Mouse (Mus musculus) liver, postnatal 0 days (tissue): ENCODE results near the gene Muc4. TPM values are rescaled to one million over a fixed set of nuclear protein-coding genes. Genes with fewer than 3 reads are reported as not detected.

ENCODE experiments used
- ATAC-seq: fragments of 200-750 bp; cut with Nextera tagmentation; 2 replicates; pipeline ENCODE4 v1.8.0; 2017; ENCODE audit warnings: mild to moderate bottlenecking, moderate library complexity
- DNase-seq: peaks from one replicate; pipeline ENCODE4 v3.0.0-alpha.2; 2016
- H3K27ac ChIP-seq: fragments of 300-500 bp; sonication (generic); 2 replicates; pipeline ENCODE4 v1.5.1; 2014; ENCODE audit warnings: antibody characterized with exemption, moderate library complexity, mild to moderate bottlenecking, low read depth
- H3K27me3 ChIP-seq: fragments of 300-500 bp; sonication (generic); 2 replicates; pipeline ENCODE4 v1.6.1; 2014; ENCODE audit warnings: low read length, control low read depth, mixed read lengths; ENCODE audit not compliant: insufficient read depth
- H3K36me3 ChIP-seq: fragments of 300-500 bp; sonication (generic); replicated peaks from 2 replicates; pipeline ENCODE4 v1.6.1; 2014; ENCODE audit warnings: mild to moderate bottlenecking, control low read depth, low read length, moderate library complexity, mixed read lengths; ENCODE audit not compliant: insufficient read depth
- H3K4me1 ChIP-seq: fragments of 300-500 bp; sonication (generic); 2 replicates; pipeline ENCODE4 v1.6.1; 2014; ENCODE audit warnings: antibody characterized with exemption, mild to moderate bottlenecking, control low read depth; ENCODE audit not compliant: insufficient read depth
- H3K4me2 ChIP-seq: fragments of 300-500 bp; sonication (generic); 2 replicates; pipeline ENCODE4 v1.6.1; 2014; ENCODE audit warnings: low read depth, mild to moderate bottlenecking, low read length, moderate library complexity, mixed read lengths
- H3K4me3 ChIP-seq: fragments of 300-500 bp; sonication (generic); 2 replicates; pipeline ENCODE4 v1.5.1; 2014; ENCODE audit warnings: low read depth, low read length
- H3K9ac ChIP-seq: fragments of 300-500 bp; sonication (generic); replicated peaks from 2 replicates; pipeline ENCODE4 v1.6.1; 2014; ENCODE audit warnings: mild to moderate bottlenecking, moderate library complexity
- H3K9me3 ChIP-seq: fragments of 300-500 bp; sonication (generic); 2 replicates; pipeline ENCODE4 v1.6.1; 2016; ENCODE audit warnings: mild to moderate bottlenecking, control low read depth, low read length, mixed read lengths
- CTCF ChIP-seq: sonication (generic); IDR thresholded peaks from 2 replicates; pipeline ENCODE4 v1.5.1; 2016; ENCODE audit warnings: antibody characterized with exemption, low read depth
- EP300 ChIP-seq: IDR thresholded peaks from 2 replicates; pipeline ENCODE4 v1.6.1; 2016; ENCODE audit warnings: antibody characterized with exemption, low read depth, mild to moderate bottlenecking
- WGBS: fragments of 180-500 bp; shearing (Covaris S2); extraction: QIAGEN DNeasy Blood & Tissue Kit; methylation state at CpG from one replicate; pipeline ENCODE4 v1.1.7; 2014; ENCODE audit not compliant: insufficient replicate concordance; 5-methylcytosine and 5-hydroxymethylcytosine counted together
- polyA plus RNA-seq: library from polyadenylated mRNA; unstranded; fragments of >200 nt; fragmentation: Nextera tagmentation; extraction: Ambion mirVana; gene quantifications from 2 replicates; pipeline ENCODE4 v1.2.1, GENCODE M21; 2015

Gene Muc4
- polyA plus RNA-seq, 1 experiment from 2014 or later = 0.49 TPM

DNA sequence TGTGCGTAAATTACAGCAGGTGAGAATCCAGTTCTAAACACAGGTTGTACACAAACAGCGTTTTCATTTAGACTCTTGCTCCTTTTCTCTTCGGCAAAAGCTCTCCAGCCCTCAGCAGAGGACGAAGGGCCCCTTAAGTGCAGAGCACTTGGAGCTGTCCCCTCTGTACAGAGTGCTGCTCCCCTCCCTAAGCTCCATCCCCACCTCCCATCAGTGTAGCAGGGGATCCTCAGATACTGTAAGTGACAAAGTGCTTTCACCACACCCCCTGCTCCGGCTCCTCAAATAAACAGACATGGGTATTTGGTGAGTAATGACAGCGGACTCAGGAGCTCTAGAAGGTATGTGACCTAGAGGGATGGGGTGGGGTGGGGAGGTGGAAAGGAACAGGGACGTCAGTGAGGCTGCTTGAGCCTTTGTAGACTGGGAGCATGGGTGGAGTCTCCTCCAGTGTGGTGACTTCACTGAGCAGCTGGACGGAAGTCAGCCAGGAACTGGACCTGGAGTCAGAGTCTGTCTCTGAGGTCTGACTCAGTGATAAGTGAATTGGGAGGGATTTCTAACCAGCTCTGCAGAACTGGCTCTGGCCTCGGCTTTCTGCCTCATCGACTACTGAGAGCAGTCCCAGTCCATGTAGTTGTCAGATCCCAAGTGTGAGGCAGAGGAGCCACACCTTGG, 86.2 kb downstream of the Muc4 start:
- H3K36me3 ChIP-seq = peaks cover 22% of the 10 kb centered on the region
- ATAC-seq (no peak), DNase-seq (no peak)
- 68% methylated on average over 10 of the region's 10 CpGs for WGBS
- H3K4me3 ChIP-seq = no peak overlapping the region
- H3K4me1 ChIP-seq = 0 out of 2 replicates have a peak, but pooled peaks cover 3% of the 10 kb centered on the region
- H3K9me3 ChIP-seq = no peaks in the 10 kb centered on the region
- no peak overlapping the region for H3K9ac ChIP-seq
- no peaks in the 10 kb centered on the region for H3K27me3 ChIP-seq
- TF ChIP-seq EP300 (no peak), CTCF (no peak)
- no peak overlapping the region for H3K27ac ChIP-seq
- H3K4me2 ChIP-seq = no peak overlapping the region

DNA sequence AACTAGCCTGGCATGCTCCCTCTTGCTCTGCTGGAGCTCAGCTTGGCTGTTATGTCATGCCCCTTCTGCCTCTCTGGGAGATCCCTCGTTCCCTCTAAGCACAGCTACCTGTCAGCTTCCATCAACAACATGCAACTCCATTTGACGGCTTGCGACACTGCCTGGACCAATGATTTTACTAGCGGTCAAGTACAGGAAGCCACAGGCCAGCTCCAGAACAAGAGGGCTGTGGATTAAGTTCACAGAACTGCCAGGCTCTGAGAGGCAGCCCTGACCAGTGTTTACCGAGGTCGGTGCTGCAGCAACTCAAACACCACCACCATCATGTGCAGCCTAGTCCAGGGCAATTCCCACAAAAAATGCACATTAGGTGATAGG, 86.8 kb downstream of the Muc4 start:
- Histone ChIP-seq H3K4me1 (0 out of 2 replicates have a peak, but pooled peaks cover 3% of the 10 kb centered on the region), H3K9me3 (no peaks in the 10 kb centered on the region), H3K36me3 (peaks cover 27% of the 10 kb centered on the region), H3K4me3 (no peak overlapping the region), H3K27me3 (no peaks in the 10 kb centered on the region), H3K4me2 (no peak overlapping the region), H3K9ac (no peak overlapping the region), H3K27ac (no peak overlapping the region)
- no peak for DNase-seq
- WGBS = 39% methylated on average over 6 of the region's 6 CpGs
- TF ChIP-seq CTCF (no peak), EP300 (no peak)
- no peak for ATAC-seq

DNA sequence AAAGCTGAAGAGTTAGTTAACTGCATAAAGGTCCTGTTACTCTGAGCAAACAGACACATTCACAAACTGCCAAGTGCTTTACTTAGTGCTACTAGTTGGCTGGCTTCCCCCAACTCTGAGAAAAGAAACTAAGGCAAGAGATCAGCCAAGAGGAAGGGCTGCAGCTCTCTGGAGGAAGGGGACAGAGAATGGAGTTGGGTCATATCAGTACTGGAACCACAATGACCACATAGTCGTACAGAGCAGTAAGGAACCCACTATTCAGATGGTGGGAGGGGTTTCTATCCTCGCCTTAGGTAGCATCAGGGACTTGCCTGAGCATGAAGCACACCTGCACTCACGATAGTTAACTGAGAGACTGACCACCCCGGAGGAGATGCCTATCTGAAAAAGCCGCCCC, 87.2 kb downstream of the Muc4 start:
- H3K27me3 ChIP-seq = no peaks in the 10 kb centered on the region
- H3K27ac ChIP-seq = no peak overlapping the region
- peaks cover 27% of the 10 kb centered on the region for H3K36me3 ChIP-seq
- no peaks in the 10 kb centered on the region for H3K9me3 ChIP-seq
- no peak for DNase-seq
- H3K4me3 ChIP-seq = no peak overlapping the region
- 0 out of 2 replicates have a peak, but pooled peaks cover 3% of the 10 kb centered on the region for H3K4me1 ChIP-seq
- no peak for ATAC-seq
- TF ChIP-seq CTCF (no peak), EP300 (no peak)
- H3K9ac ChIP-seq = no peak overlapping the region
- WGBS = 62% methylated on average over 5 of the region's 5 CpGs
- H3K4me2 ChIP-seq = no peak overlapping the region

DNA sequence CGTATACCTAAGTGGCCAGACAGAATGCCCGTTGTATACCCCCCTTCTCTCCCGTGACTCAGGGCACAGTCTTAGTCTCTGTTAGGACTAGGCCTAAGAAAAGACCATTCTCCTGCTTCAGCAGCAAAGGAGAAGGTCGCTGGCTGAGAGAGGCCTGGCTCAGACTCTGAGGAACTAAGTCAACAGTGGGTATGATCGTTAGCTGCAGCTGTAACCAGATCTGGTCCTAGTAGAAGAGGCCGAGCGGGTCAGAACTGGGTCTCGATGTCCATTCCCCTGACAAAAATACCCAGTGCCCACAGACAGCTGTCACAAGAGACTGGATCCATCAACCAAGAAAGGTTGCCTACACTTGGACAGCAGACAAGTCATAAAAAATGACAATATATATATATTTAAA, 87.8 kb downstream of the Muc4 start:
- ATAC-seq (no peak), DNase-seq (no peak)
- H3K4me1 ChIP-seq = 0 out of 2 replicates have a peak, but pooled peaks cover 3% of the 10 kb centered on the region
- H3K9ac ChIP-seq = no peak overlapping the region
- WGBS = 79% methylated on average over 8 of the region's 8 CpGs
- no peak overlapping the region for H3K4me3 ChIP-seq
- H3K27ac ChIP-seq = no peak overlapping the region
- no peaks in the 10 kb centered on the region for H3K9me3 ChIP-seq
- peaks cover 28% of the 10 kb centered on the region for H3K36me3 ChIP-seq
- TF ChIP-seq EP300 (no peak), CTCF (no peak)
- H3K4me2 ChIP-seq = no peak overlapping the region
- no peaks in the 10 kb centered on the region for H3K27me3 ChIP-seq

DNA sequence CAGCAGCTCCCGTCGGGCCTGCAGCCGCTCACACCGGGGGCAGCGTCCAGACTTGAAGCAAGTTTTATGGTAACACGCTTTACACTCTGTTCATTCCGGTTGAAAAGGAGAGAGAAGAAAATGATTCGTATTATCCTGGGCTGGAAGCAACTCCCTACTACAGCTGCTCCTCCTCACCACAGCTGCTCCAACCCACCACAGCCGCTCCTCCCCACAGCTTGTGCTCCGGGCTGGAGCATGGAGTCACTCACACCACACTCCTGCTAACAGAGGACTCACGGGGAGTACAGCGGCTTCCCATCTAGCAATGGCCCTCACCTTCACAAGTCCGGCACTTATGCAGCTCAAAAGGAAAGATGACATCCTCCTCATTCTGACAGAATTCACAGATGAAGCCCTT, 88.4 kb downstream of the Muc4 start:
- Histone ChIP-seq H3K4me3 (no peak overlapping the region), H3K9ac (no peak overlapping the region), H3K4me2 (no peak overlapping the region), H3K27ac (no peak overlapping the region), H3K4me1 (0 out of 2 replicates have a peak, but pooled peaks cover 3% of the 10 kb centered on the region), H3K27me3 (no peaks in the 10 kb centered on the region), H3K9me3 (no peaks in the 10 kb centered on the region), H3K36me3 (peaks cover 32% of the 10 kb centered on the region)
- TF ChIP-seq CTCF (no peak), EP300 (no peak)
- 92% methylated on average over 13 of the region's 13 CpGs for WGBS
- ATAC-seq (no peak), DNase-seq (no peak)

DNA sequence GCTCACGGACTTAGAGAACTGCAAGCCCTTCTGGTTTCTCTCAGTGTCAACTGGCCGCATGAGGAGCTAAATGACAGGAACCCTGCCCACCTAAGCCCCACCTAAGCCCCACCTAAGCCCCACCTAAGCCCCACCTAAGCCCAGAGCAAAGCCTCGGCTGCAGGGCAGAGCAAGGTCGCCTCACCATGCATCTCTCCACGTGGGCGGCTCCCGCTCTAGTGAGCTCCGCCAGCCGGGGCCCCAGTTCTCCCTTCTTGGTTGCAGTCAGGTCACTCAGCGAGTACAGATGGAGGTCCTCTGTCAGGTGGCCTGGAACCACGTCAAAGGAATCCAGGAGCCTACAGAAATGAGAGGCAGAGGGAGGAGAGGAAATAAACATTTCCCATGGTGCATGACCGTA, 89.7 kb downstream of the Muc4 start:
- Histone ChIP-seq H3K4me2 (no peak overlapping the region), H3K27ac (no peak overlapping the region), H3K9me3 (no peaks in the 10 kb centered on the region), H3K36me3 (peaks cover 33% of the 10 kb centered on the region), H3K4me3 (no peak overlapping the region), H3K27me3 (no peaks in the 10 kb centered on the region), H3K4me1 (0 out of 2 replicates have a peak, but pooled peaks cover 3% of the 10 kb centered on the region), H3K9ac (no peak overlapping the region)
- TF ChIP-seq EP300 (no peak), CTCF (no peak)
- 79% methylated on average over 12 of the region's 12 CpGs for WGBS
- no peak for DNase-seq
- no peak for ATAC-seq

DNA sequence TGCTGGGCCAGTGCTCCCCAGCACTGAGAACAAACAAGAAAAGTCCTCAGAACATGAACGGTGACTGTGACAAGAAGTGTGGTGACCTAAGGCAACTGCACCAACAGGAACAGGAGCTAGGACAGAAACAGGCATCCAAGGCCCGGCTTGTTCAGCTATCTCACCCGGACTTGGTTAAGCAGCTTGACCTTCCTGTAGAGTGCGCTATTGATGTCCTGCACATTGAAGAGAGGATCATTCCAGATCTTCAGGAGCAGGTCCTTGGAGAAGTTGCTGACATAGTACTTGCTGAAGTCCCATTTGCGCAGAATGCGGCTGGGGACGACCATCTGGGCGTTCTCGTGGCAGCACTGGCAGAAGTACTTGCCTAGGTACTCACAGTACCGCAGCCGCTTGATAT, 90.8 kb downstream of the Muc4 start:
- H3K36me3 ChIP-seq = peaks cover 37% of the 10 kb centered on the region
- no peak overlapping the region for H3K9ac ChIP-seq
- H3K4me1 ChIP-seq = 0 out of 2 replicates have a peak, but pooled peaks cover 3% of the 10 kb centered on the region
- no peak for TF ChIP-seq EP300
- no peak for TF ChIP-seq CTCF
- WGBS = 87% methylated on average over 11 of the region's 11 CpGs
- no peak overlapping the region for H3K27ac ChIP-seq
- no peaks in the 10 kb centered on the region for H3K27me3 ChIP-seq
- ATAC-seq = no peak
- no peak overlapping the region for H3K4me3 ChIP-seq
- no peak overlapping the region for H3K4me2 ChIP-seq
- no peaks in the 10 kb centered on the region for H3K9me3 ChIP-seq
- DNase-seq = no peak
